Mouse (Mus musculus): ENCODE data around the gene Msrb1. TPM values are rescaled to one million over a fixed set of nuclear protein-coding genes. Genes with fewer than 3 reads are reported as not detected.
A peak's percentile ranks its signal among the peaks of the same experiment; 100 is the strongest.
"Not testable (repeated sequence)": the region's sequence is repeated elsewhere in the genome, so short reads cannot be mapped to it uniquely, and the experiment has no call there.

The Msrb1 gene
- polyA plus RNA-seq, 1 experiment: 223 TPM

DNA sequence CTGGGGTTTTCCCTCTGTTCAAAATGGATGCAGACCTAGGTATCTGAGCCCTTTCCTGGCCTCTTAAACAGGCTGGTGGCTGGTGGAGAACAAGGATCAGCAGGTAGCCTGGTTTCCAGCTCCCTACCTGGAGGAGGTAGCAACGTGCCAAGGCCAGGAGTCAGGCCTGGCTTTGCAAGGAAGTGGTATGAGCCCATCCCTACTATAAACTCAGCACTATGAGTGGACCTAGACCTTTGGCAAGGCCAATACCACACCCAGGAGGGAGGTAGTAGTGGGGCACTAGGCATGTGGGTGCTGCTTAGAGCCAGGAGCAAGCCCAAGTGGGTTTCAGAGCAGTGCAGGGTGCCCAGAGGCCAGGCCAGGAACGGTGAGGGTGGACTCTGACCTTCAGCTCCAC, 37.0 kb upstream of the Msrb1 start:
- TF ChIP-seq POLR2A (IDR thresholded peaks at IDR 0.05; ENCODE audit: borderline replicate concordance, low read depth, low read length) (no peak), CTCF (IDR thresholded peaks at IDR 0.05; ENCODE audit: low read depth, low read length) (no peak)
- no peak overlapping the region for H3K27ac ChIP-seq (ENCODE audit: insufficient read depth, low read depth, low read length)
- H3K4me1 ChIP-seq (ENCODE audit: control insufficient read depth, insufficient read depth, low read length): peaks cover 8% of the 10 kb centered on the region
- no peak overlapping the region for H3K4me3 ChIP-seq (ENCODE audit: insufficient read depth, low read length)

DNA sequence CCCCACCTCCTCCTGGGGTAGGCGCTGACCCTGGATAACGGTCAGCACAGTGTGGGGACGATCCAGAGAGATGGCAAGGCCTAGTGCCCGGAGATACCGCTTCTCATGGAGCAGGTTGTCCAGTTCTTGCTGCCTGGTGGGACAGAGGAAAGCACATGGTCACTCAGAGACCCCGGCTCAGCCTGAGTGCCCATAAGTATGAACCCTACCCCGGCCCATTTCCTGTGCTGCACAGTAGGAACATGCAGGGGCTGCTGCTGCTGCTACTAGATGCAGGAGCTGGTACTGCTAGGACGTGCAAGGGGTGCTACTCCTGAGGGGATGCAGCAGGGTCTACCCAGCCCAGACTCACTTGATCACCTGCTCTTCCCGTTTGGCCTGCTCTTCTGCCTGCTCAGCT, 35.2 kb upstream of the Msrb1 start:
- no peak overlapping the region for H3K27ac ChIP-seq (ENCODE audit: insufficient read depth, low read depth, low read length)

DNA sequence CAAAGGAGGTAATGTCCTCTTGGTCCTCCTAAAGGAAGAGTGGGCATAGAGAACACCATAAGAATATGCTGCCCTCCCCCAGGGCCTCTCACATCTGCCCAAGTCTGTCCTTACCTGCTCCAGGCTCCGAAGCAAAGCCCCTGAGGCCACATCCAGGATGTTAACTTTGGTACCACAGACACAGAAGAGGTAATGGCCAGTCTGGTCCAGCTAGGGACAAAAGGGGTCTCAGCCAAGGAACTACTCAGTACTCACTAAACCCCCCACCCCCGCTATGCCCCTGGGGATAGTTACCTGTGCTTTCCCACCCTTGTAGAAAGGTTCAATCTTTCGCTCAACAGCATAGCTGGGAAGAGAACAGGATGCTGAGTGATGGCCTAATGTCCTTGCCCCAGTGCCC, 30.6 kb upstream of the Msrb1 start:
- TF ChIP-seq POLR2A (IDR thresholded peaks at IDR 0.05; ENCODE audit: borderline replicate concordance, low read depth, low read length) (no peak), CTCF (IDR thresholded peaks at IDR 0.05; ENCODE audit: low read depth, low read length) (no peak)
- Histone ChIP-seq H3K4me1 (ENCODE audit: control insufficient read depth, insufficient read depth, low read length) (peaks cover 5% of the 10 kb centered on the region; the same call in 1 of the 2 replicates), H3K4me3 (ENCODE audit: insufficient read depth, low read length) (no peak overlapping the region), H3K27ac (ENCODE audit: insufficient read depth, low read depth, low read length) (no peak overlapping the region)

More for the DNA sequence above, 35.2 kb upstream of the Msrb1 start:
- no peak for TF ChIP-seq CTCF (IDR thresholded peaks at IDR 0.05; ENCODE audit: low read depth, low read length)
- TF ChIP-seq POLR2A (IDR thresholded peaks at IDR 0.05; ENCODE audit: borderline replicate concordance, low read depth, low read length): no peak
- peaks cover 7% of the 10 kb centered on the region; the same call in 1 of the 2 replicates for H3K4me1 ChIP-seq (ENCODE audit: control insufficient read depth, insufficient read depth, low read length)
- no peak overlapping the region for H3K4me3 ChIP-seq (ENCODE audit: insufficient read depth, low read length)

DNA sequence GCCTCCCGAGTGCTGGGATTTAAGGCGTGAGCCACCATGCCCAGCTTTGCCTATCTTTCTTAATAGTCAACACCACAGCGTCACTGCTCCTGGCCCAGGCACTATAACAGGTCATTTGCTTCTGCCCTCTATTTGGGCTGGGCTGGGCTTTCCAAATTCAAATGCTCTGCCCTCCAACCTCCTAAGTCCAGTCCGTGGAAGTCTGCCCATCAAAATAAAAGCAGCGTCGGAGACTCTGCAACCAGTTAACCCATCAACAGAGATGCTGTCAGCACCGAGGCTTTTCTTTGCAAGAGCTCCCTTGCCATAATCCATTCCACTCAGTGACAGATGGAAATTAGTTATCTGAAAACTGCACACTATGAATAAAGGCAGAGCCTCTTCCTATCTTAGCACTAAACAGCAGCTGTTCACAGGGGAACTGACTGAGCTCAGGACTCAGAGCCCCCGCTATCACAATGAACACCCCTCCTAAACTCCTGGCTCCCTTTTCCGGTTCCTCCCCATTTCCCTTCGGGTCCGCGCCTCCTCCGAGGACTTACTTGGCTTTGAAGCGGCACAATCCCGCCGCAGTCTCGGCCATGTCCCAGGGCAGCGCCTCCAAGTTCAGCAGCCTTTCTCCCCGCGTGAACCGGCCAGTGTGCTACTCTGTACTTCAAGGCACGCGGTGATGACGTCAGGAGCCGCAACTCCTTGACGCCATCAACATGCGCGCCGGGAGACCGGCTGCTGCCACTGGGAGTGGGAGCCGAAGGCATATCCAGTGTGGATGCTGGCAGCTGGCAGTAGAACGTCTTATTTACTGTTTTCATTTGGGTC, 29.3 kb upstream of the Msrb1 start, which contains the start of gene Tbl3:
Tbl3 (minus strand) TSS at position 679 of the 819 bp plus-strand sequence.
- H3K4me1 ChIP-seq (ENCODE audit: control insufficient read depth, insufficient read depth, low read length): peaks cover 5% of the 10 kb centered on the region; the same call in 1 of the 2 replicates
- TF ChIP-seq POLR2A (IDR thresholded peaks at IDR 0.05; ENCODE audit: borderline replicate concordance, low read depth, low read length) (no peak), CTCF (IDR thresholded peaks at IDR 0.05; ENCODE audit: low read depth, low read length) (no peak)
- peak within 1 kb of the TSS; percentile 84 for H3K27ac ChIP-seq (ENCODE audit: insufficient read depth, low read depth, low read length)
- H3K4me3 ChIP-seq (ENCODE audit: insufficient read depth, low read length): peak within 1 kb of the TSS; percentile 81

DNA sequence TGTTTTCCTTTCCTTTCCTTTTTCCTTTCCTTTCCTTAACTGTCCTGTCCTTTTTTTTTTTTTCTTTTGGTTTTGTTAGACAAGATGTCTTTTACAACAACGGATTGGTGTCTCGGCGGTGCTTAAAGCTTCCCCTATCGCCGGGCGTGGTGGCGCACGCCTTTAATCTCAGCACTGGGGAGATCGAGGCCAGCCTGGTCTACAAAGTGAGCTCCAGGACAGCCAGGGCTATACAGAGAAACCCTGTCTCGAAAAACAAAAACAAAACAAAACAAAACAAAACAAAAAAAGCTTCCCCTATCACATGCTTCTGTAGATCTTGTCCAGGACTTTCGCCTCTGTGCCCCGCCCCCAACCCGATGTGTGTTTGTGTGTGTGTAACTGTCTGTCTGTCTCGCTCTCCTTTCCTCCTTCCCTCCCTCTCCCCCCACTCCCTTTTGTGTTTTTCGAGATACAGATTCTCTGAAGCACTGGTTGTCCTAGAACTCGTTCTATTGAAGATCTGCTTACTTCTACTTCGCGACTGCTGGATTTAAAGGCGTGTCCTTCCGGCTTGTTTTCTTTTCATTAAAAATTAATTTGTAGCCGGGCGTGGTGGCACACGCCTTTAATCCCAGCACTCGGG, 28.5 kb upstream of the Msrb1 start:
- Histone ChIP-seq H3K4me3 (ENCODE audit: insufficient read depth, low read length) (peak overlapping the region; percentile 81), H3K4me1 (ENCODE audit: control insufficient read depth, insufficient read depth, low read length) (peaks cover 5% of the 10 kb centered on the region; the same call in 1 of the 2 replicates), H3K27ac (ENCODE audit: insufficient read depth, low read depth, low read length) (peak overlapping the region; percentile 84)
- no peak for TF ChIP-seq CTCF (IDR thresholded peaks at IDR 0.05; ENCODE audit: low read depth, low read length)
- no peak for TF ChIP-seq POLR2A (IDR thresholded peaks at IDR 0.05; ENCODE audit: borderline replicate concordance, low read depth, low read length)

DNA sequence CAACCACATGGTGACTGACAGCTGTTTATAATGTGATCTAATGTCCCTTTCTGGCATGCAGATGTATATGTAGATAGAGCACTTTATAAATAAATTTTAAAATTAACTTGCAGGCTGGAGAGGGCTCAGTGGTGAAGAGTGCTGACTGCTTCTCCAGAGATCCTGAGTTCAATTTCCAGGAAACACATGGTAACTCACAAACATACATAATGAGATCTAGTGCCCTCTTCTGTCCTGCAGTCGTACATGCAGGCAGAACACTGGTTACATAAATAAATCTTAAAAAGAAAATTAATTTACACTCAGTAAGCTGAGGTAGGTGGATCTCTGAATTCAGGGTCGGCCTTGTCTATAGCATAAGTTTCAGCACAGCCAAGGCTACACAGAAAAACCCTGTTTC, 27.8 kb upstream of the Msrb1 start:
- H3K4me1 ChIP-seq (ENCODE audit: control insufficient read depth, insufficient read depth, low read length): peaks cover 5% of the 10 kb centered on the region; the same call in 1 of the 2 replicates
- peak overlapping the region; percentile 33; the same call in 1 of the 2 replicates for H3K27ac ChIP-seq (ENCODE audit: insufficient read depth, low read depth, low read length)
- no peak overlapping the region for H3K4me3 ChIP-seq (ENCODE audit: insufficient read depth, low read length)
- no peak for TF ChIP-seq CTCF (IDR thresholded peaks at IDR 0.05; ENCODE audit: low read depth, low read length)

DNA sequence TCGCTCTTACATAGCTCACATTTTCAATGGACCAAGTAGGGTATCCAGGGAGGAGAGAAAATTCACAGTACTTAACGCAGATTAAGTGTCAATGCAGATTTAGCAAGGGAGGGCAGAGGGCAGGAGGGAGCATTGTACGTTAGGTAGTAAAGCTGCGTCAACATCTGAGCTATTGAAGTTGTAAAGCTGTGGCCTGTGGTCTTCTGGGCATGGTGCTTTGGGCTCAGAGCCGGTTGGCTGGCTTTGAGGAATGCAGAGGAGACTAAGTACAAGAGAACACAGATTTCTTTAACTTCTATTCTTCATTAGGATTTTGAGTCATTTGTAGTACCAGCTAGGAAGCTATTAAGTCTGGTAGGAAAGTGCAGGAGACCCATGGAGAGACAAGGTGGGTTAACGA, 20.9 kb upstream of the Msrb1 start:
- no peak overlapping the region for H3K27ac ChIP-seq (ENCODE audit: insufficient read depth, low read depth, low read length)
- TF ChIP-seq CTCF (IDR thresholded peaks at IDR 0.05; ENCODE audit: low read depth, low read length) (no peak), POLR2A (IDR thresholded peaks at IDR 0.05; ENCODE audit: borderline replicate concordance, low read depth, low read length) (no peak)
- no peak overlapping the region for H3K4me3 ChIP-seq (ENCODE audit: insufficient read depth, low read length)
- H3K4me1 ChIP-seq (ENCODE audit: control insufficient read depth, insufficient read depth, low read length): no peaks in the 10 kb centered on the region

DNA sequence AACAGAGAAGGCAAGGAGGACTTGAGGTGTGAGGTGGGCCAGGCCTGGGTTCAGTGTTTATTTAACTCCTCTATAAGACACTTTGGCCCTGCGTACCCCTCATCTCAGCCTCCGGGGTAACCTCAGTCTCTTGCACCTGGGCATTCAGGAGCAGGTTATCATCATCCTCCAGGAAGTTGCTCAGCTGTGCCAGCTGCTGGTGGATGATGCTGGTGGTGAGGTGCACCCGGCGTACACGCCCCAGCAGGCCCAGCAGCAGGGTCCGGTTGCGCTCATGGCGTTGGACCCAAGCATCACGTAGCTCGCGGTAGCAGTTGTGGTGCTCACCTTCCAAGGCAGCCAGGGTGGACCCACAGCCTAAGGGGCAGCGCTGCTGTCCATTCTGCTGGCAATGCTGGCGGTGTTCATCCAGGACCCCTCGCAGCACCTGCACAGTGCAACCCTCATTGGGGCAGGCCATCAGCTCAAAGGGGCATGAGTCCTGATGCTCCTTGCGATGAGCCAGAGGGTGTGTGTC, 20.2 kb upstream of the Msrb1 start:
- TF ChIP-seq POLR2A (IDR thresholded peaks at IDR 0.05; ENCODE audit: borderline replicate concordance, low read depth, low read length) (no peak), CTCF (IDR thresholded peaks at IDR 0.05; ENCODE audit: low read depth, low read length) (no peak)

DNA sequence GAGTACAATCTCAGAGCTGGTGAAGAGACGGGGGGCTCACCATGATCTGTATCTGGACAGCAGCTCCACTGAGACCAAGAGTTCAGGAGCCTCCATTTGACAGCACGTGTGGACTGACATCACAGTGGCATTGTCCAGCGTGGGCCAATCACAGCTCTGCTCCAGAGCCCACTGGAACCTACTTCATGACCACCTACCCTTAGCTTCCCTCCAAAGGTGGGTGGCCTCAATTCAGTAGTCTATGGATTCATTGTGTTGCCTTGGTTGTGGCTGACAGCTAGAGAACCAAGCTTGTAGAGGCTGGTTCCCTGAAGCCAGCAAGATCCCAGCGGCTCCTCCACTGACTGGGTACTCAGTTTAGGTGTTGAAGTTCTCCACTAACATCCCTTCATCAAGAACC, 18.5 kb upstream of the Msrb1 start, which contains the start of the genes Rnf151 and Rps2:
Rnf151 (minus strand) TSS at position 121 of the 400 bp plus-strand sequence.
Rps2 (plus strand) TSS at position 174 of the 400 bp plus-strand sequence.
- Histone ChIP-seq H3K4me1 (ENCODE audit: control insufficient read depth, insufficient read depth, low read length) (peaks cover 2% of the 10 kb centered on the region; the same call in 1 of the 2 replicates), H3K4me3 (ENCODE audit: insufficient read depth, low read length) (peak within 1 kb of the TSS; percentile 73), H3K27ac (ENCODE audit: insufficient read depth, low read depth, low read length) (no peak within 1 kb of the TSS)
- TF ChIP-seq POLR2A (IDR thresholded peaks at IDR 0.05; ENCODE audit: borderline replicate concordance, low read depth, low read length): no peak
- no peak for TF ChIP-seq CTCF (IDR thresholded peaks at IDR 0.05; ENCODE audit: low read depth, low read length)

More for the DNA sequence above, 20.2 kb upstream of the Msrb1 start:
- Histone ChIP-seq H3K4me1 (ENCODE audit: control insufficient read depth, insufficient read depth, low read length) (no peaks in the 10 kb centered on the region), H3K4me3 (ENCODE audit: insufficient read depth, low read length) (no peak overlapping the region), H3K27ac (ENCODE audit: insufficient read depth, low read depth, low read length) (no peak overlapping the region)

DNA sequence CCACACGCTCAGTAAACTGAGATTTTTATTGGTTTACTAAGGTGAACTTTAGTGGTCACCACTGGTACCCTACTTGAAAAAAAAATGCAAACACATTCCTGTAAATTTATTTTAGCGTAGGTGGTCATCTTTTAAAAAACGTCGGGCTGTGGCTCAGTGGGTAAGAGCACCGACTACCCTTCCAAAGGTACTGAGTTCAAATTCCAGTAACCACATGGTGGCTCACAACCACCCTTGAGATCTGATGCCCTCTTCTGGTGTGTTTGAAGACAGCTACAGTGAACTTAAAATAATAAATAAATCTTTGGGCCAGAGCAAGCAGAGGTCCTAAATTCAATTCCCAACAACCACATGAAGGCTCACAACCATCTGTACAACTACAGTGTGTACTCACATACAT, 17.5 kb upstream of the Msrb1 start:
- H3K4me1 ChIP-seq (ENCODE audit: control insufficient read depth, insufficient read depth, low read length): not testable (repeated sequence)
- Histone ChIP-seq H3K27ac (ENCODE audit: insufficient read depth, low read depth, low read length) (0 out of 2 replicates have a peak overlapping the region, but pooled peaks have one; percentile 67), H3K4me3 (ENCODE audit: insufficient read depth, low read length) (peak overlapping the region; percentile 73)

Measured in bone marrow macrophage, adult 2 months (primary cell).